Mouse (Mus musculus) cerebellum, adult 11 months (tissue): ENCODE measurements at regions not wholly inside any gene's neighbourhood (a gene's known extent, or its start where the extent isn't known, plus 50 kb on each side); places are given as distances from the start of the nearest gene placed in this dataset.
"Not testable (repeated sequence)": the region's sequence is repeated elsewhere in the genome, so short reads cannot be mapped to it uniquely, and the experiment has no call there.

Experiments used
- DNase-seq: peaks from one replicate; pipeline ENCODE4 v3.0.0; 2022

DNA sequence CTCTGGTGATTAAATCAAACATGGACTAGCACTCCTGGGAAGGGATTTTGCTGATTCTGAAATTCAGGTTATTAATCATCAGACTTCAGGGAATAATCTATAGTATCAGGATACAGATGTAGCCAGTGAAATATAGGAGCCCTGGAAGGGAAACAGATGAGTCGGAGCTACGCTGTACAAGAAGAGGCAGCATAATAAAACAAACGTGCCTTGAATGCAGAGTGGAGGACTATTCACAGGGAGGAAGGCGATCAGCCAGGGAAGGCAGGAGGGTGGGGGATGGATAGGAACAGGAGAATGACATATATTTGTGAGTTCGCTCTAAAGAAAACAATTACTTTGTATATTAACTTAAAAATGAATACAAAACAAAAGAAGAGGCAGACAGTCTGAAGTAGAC lies 286.6 kb upstream of the Got2 start:
- DNase-seq, result no peak

GRCm38 (mm10) chr8:96164933-96165332 lies 276.6 kb upstream of the Got2 start:
- DNase-seq, result no peak

- no peak for DNase-seq
Measured at GRCm38 (mm10) chr8:96159899-96160298, 271.6 kb upstream of the Got2 start.

DNA sequence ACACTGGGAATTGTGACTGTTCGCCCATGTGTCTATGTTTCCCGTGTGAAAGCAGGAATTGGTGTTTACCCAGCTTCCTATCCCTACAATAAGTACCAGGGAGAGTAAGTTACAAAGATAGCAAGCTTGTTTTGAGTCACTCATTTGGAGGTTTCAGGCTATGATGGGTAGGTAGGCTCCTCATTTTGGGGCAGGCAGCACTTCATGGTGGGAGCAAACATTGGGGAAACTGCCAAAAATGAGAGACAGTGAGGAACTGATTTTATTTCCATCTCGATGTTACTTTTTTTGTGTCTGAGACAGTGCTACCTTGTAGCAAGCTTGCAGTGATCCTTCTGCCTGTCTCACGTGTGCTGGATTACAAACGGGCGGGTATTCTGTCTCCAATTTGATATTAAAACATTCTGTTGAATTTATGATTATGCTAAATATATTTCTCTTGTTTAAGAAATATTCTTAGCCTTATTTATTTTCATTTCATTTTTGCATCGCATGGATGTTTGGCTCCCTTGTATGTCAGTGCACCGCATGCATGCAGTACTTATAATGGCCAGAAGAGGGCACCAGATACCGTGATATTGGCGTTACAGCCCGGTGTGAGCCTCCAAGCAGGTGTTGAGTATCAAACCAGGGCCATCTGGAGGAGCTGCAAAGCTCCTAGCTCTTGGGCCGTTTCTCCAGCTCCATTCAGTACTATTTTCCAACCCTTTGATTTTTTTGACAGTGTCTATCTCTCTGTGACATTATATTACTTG lies 264.3 kb upstream of the Got2 start:
- DNase-seq, result peak; percentile 3

- no peak for DNase-seq
Measured at GRCm38 (mm10) chr8:96152056-96152455, 263.7 kb upstream of the Got2 start.

- no peak for DNase-seq
Measured at GRCm38 (mm10) chr8:96151065-96151472, 262.7 kb upstream of the Got2 start.

- DNase-seq, result no peak
Measured at GRCm38 (mm10) chr8:96132183-96132582, 243.8 kb upstream of the Got2 start.

- no peak for DNase-seq
Measured at GRCm38 (mm10) chr8:96128329-96128728, 240.0 kb upstream of the Got2 start.

DNA sequence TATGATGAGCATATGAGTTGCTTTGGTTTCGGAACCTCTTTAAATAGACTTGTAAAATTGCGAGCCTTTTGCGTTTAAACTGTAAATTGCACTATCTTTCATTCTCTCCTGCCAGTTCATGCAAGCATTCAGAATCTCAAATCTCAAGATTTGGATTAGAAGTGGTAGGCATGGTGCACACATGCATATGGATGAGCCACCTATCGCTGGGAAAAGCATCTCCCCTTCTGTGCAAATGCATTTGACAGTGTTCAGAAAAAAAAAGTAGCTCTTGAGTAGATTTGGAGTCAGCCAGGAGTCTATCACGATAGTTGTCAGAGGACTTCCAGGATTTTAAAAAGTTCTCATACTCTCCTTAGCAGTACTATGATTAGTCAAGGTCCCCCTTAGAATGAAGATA lies 212.5 kb upstream of the Got2 start:
- no peak for DNase-seq

- DNase-seq, result no peak
Measured at GRCm38 (mm10) chr8:96092931-96093330, 204.6 kb upstream of the Got2 start.

DNA sequence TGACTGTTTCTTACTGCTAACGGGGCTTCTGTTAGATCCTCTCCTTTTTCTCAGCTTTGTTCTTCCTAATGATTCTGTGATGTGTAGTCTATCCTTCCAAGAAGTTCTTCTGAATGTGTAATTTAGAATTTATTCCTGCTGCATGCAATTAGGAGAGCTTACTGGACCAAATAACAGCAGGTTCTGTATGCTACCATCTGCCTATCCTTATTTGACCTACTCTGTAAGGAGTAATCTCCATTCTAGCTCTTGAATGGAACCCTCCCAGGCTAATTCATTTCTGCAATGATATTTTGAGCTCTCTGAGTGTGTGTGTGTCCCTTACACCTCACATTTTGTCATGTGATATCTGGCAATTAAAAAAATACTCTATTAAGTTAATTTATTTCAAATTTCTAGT lies 201.9 kb upstream of the Got2 start:
- no peak for DNase-seq

DNA sequence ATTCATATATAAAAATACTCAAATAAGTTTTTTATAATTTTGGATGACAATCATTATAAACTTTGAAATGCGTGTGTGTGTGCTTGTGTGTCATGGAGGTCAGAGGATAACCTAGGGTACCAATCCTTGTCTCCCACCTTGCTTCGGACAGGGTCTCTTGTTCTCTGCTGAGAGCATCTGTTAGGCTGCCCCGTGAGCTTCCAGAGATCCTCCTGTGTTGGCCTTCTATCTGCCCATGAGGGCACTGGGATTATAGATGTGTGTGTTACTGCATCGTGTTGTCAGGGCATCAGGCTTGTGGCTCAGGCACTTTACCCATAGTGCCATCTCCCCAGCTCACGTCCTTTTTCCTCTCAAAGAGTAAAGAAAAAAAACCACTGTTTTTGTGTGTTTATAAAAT lies 180.0 kb upstream of the Got2 start:
- no peak for DNase-seq

DNA sequence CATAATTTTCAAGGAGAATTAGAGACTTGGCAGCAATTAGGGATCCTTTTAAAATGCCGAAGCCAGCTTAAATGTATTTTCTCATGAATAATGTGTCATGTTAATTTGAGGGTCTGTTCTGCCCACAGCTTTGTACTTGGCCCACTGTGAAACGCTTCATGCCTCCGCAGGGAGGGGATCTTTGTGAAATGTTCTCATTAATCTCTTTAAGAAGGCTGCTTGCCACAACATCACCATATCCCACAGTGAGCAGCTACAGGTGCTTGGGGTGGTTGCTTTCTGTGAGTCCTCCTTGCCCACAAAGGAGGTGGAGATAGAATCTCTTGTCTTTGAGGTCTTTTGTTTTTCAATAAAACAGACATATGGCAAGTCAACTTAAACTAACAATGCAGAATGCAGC lies 159.3 kb upstream of the Got2 start:
- DNase-seq, result no peak

GRCm38 (mm10) chr8:96042335-96042734 lies 154.0 kb upstream of the Got2 start:
- DNase-seq, result no peak

- no peak for DNase-seq
Measured at GRCm38 (mm10) chr8:96040216-96040615, 151.9 kb upstream of the Got2 start.

DNA sequence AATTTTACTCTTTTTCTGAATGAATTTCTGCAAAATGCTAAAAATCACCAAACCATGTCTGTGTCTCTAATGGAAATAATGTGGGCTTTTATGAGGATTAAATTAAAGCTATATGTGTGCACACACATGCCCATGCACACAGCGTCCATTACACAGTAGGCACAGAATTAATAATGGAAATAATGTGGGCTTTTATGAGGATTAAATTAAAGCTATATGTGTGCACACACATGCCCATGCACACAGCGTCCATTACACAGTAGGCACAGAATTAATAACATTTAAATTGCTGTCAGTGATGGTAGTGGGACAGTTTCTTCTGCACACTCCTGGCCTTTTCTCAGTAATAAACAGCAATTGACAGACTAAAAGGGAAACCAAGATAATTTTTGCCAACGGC lies 130.4 kb upstream of the Got2 start:
- not testable (repeated sequence) for DNase-seq

- no peak for DNase-seq
Measured at GRCm38 (mm10) chr8:96012002-96012401, 123.7 kb upstream of the Got2 start.

GRCm38 (mm10) chr8:95991826-95992463 lies 103.6 kb upstream of the Got2 start:
- DNase-seq, result no peak

DNA sequence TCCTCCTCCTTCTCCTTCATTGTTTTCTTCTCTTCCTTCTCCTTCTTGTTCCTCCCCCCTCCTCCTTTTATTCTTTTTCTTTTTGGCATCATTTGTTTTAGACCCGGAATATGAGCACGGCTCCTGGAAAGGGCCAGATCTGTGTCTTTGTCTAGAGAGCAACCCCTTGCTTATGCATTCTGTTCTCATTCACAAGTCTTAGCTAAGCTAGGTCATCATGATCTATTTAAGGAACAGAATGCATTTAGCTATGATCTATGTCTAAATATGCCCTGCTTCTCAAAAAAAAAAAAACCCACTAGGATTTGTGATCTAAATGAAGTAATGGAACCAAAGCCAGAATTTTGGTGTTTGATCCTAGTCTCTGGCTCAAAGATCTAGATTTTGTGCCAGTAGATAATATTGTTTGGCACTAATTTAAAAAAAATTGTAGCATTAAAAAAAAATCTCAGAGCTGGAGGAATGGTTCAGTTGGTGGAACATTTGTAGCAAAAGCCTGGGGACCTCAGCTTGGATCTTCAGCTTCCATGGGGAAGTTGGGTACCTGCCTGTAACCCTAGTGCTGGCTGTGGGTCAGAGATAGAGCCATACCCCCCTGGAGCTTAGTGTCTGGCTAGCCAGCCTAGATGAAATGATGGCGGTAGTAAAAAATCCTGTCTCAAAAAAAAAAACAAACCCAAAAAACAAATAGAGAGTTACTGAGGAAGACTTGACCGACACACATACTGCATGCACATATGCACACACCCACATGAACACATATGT lies 100.5 kb upstream of the Got2 start:
- no peak for DNase-seq

GRCm38 (mm10) chr8:95987011-95987440 lies 98.7 kb upstream of the Got2 start:
- no peak for DNase-seq

DNA sequence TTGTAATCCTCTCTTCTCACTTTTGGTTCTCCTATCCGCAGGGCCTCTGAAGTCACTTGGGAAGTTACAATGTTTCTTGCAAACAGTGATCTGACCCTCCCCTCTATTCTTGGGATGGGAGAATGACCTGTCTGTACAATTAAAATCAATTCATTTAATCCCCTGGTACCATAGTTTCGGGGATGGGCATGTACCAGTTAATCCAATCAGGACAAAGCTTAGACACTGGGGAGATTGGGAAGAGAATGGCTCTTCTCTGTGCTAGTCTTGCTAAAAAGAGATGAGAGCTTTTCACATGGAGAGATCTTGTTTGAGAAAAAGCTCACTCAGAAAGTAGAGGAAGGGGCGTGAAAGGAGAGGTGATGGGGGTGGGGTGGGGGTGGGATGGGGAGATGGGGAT lies 98.1 kb upstream of the Got2 start:
- no peak for DNase-seq

DNA sequence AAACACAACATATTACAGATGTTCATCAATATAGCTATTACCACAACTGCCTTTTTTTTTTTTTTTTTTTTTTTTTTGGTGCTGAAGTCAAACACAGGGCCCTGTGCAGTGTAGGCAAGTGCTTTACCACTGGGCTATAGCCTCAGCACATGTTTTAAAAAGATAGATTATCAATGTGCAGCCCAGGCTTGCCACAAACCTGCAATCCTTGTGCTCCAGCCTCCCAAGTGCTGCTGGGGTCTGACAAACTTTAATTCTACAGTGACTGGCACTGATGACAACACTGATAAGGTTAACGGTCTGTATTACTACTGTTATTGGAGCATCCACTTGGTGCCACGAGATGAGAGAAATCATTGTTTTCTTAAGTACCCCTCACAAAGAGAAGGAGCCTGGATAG lies 95.3 kb upstream of the Got2 start:
- no peak for DNase-seq

GRCm38 (mm10) chr8:95980405-95980804 lies 92.1 kb upstream of the Got2 start:
- no peak for DNase-seq

GRCm38 (mm10) chr8:95979223-95979622 lies 90.9 kb upstream of the Got2 start:
- no peak for DNase-seq
